Comparison of ENCODE assay signal across 8 mouse cellular contexts in genomic region chr14:31930367-31930766, GRCm38 (mm10).
DNase-seq lines count a peak whose midpoint lies in the region; ATAC-seq and TF ChIP-seq lines count a peak whose summit lies in the region.

No protein-coding gene starts in this region.

- TF ChIP-seq POLR2A in testis, adult 2 months (IDR thresholded peaks at IDR 0.05; ENCODE audit: control insufficient read depth, low read depth, low read length): no peak

- 33% methylated on average over 9 of the region's 9 CpGs for WGBS in intestine, postnatal 0 days

- peak; percentile 29 for DNase-seq in right cerebral cortex, postnatal 14 days
- DNase-seq in right cerebral cortex, adult 18-20 months: no peak
- peak; percentile 47 to 76 for DNase-seq in adrenal gland, postnatal 36 days
- peak; percentile 57 for DNase-seq in gastrocnemius, postnatal 10 days
- DNase-seq in lung, adult 18-20 months: peak; percentile 86 to 93

- peak; percentile 50; the same call in 1 of the 2 replicates for ATAC-seq in intestine, postnatal 0 days
- no peak for ATAC-seq in inflammation-experienced regulatory T-cells, adult 6 months

- no peaks in the 10 kb centered on the region for H3K27me3 ChIP-seq in intestine, postnatal 0 days (replicated peaks; ENCODE audit: control insufficient read depth, insufficient read depth, low read length)
- no peaks in the 10 kb centered on the region for H3K27me3 ChIP-seq in testis, adult 2 months (ENCODE audit: control insufficient read depth, insufficient read depth, low read length)

- no peaks in the 10 kb centered on the region for H3K36me3 ChIP-seq in intestine, postnatal 0 days (ENCODE audit: control insufficient read depth, insufficient read depth)
- no peaks in the 10 kb centered on the region for H3K36me3 ChIP-seq in testis, adult 2 months (ENCODE audit: control insufficient read depth, insufficient read depth, low read length)

- no peak overlapping the region for H3K4me3 ChIP-seq in intestine, postnatal 0 days (ENCODE audit: low read depth, low read length)
- no peak overlapping the region for H3K4me3 ChIP-seq in testis, adult 2 months (ENCODE audit: control insufficient read depth, low read depth, low read length)

- no peak for TF ChIP-seq CTCF in intestine, postnatal 0 days (IDR thresholded peaks at IDR 0.05; ENCODE audit: low read depth)
- no peak for TF ChIP-seq CTCF in testis, adult 2 months (IDR thresholded peaks at IDR 0.05; ENCODE audit: control insufficient read depth, insufficient read depth, insufficient replicate concordance, low read depth, low read length)

- H3K4me1 ChIP-seq in intestine, postnatal 0 days (replicated peaks; ENCODE audit: control insufficient read depth, insufficient read depth, low read length): peaks cover 13% of the 10 kb centered on the region; the same call in 1 of the 2 replicates
- H3K4me1 ChIP-seq in testis, adult 2 months (ENCODE audit: control insufficient read depth, insufficient read depth, low read length): peaks cover 11% of the 10 kb centered on the region

- H3K4me2 ChIP-seq in intestine, postnatal 0 days (replicated peaks; ENCODE audit: low read depth): peak overlapping the region; percentile 6; the same call in 1 of the 2 replicates

- peak overlapping the region; percentile 9; the same call in 1 of the 2 replicates for H3K27ac ChIP-seq in intestine, postnatal 0 days (ENCODE audit: low read depth, low read length)
- H3K27ac ChIP-seq in testis, adult 2 months (ENCODE audit: control insufficient read depth, insufficient read depth, low read depth, low read length): peak overlapping the region; percentile 71

- no peak overlapping the region for H3K9ac ChIP-seq in intestine, postnatal 0 days (ENCODE audit: low read depth, low read length)

- no peaks in the 10 kb centered on the region for H3K9me3 ChIP-seq in intestine, postnatal 0 days (ENCODE audit: control insufficient read depth)
